Mouse (Mus musculus) testis, postnatal 14 days (tissue): Measurements from ENCODE around the gene Unc93b1.

ENCODE experiments used
- DNase-seq: peaks from one replicate; pipeline ENCODE4 v3.0.0; 2021; ENCODE audit warnings: low spot score

Unc93b1 gene

DNA sequence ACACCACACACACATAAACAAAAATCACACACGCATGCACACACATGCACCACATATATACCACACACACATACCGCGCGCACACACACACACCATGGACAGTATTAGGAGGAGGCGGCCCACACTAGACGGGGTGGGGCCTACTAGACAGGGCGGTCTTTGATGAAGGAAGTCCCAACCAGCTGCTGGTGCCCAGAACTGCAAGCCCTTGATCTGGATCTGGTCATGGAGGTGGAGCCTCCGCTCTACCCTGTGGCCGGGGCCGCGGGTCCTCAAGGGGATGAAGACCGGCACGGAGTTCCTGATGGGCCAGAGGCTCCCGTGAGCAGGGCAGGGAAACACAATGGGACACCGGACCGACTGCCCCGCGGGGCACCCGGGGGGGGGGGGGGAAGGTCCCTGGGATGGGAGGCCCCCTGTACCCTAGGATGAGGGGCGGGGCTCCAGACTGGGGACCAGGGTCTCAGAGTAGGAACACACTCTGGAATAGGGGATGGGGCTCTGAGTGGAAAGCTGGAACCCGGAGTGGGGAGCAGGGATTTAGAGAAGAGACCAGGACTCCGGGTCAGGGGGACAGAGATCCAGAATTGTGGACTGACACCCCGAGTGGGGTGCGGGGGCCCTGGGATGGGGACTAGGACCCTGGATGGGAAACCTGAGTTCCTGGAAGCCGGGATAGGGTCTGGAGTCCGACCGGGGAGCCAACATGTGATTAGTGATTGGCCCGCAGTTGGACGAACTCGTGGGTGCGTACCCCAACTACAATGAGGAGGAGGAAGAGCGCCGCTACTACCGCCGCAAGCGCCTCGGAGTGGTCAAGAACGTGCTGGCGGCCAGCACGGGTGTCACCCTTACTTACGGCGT, at the start of gene Unc93b1:
Unc93b1 (plus strand) TSS at position 155 of the 864 bp plus-strand sequence.
- no peak for DNase-seq

DNA sequence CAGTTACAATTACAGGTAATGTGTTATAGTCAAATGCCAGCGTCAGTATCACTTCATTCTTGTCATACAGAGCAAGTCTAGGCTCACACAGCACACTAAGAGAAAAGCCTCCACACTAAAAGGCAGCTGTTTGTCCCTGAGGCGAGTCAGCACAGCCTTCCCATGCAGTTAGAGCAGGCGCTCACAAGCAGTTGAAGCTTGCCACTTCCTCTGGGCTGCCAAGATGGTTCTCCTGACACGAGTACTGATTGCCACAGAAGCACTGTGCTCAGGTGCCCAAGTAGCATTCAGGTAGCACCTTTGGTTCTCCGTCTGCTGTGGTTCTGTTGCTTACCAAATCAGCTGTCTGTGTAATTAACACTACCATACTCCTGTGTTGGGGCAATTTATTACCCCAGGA, 45.9 kb upstream of the Unc93b1 start:
- DNase-seq: no peak

DNA sequence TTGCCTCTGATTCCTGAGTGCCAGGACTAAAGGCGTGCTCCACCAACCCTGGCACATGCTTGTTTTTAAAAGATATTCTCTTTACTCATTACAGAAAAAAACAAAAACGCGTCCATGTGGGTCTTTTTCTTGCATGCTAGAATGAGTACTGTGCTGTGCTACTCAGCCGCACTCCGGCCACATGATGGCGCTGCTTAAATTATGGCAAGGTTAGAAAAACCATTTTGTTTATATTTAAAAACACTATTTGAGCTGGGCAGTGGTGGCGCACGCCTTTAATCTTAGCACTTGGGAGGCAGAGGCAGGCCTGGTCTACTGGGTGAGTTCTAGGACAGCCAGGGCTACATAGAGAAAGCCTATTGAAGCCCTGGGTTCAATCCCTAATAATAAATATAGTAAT, 44.8 kb upstream of the Unc93b1 start:
- DNase-seq: no peak

DNA sequence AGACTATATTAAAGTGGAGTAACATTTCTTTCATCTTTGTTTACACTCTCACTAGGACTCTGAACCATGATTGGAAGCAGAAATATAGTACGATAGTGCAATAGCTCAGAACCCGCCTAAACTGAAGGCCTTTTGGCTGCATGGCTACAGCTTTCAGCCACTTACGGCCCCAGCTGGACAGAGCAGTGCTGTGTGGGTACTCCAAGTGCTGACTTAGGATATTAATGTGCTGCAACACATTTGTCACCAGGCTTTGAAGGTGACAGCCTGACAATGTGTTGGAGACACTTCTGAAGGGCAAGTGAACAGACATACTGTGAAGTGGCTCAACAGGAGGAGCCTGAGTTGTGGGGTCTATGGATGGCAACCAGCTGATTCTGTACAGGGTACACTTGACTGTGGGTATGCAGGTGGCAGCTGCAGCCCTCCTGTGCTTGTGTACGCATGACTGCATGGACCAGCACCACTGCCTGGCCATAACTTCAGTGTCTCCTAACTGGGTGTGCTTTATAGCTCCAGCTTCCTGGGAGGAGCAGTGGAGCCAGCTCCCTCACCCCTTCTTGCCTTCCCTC, 41.4 kb upstream of the Unc93b1 start:
- no peak for DNase-seq

DNA sequence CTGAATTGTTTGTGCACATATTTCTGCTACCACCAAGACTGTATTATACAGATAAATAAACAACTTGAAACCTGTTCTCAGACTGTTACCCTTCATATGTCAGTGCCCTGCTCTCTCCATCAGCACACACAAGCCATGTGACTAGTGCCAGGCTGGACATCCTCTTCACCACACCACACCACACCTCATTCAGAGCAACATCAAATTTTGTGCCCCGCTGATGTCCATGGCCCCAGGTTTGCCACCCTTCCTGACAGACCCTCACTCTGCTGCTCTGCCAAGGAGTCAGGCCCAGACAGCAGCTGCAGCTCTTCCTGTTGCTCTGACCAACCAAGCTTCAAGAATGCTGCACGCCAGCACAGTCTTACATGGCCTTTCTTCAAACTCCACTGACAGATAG, 40.7 kb upstream of the Unc93b1 start:
- no peak for DNase-seq

DNA sequence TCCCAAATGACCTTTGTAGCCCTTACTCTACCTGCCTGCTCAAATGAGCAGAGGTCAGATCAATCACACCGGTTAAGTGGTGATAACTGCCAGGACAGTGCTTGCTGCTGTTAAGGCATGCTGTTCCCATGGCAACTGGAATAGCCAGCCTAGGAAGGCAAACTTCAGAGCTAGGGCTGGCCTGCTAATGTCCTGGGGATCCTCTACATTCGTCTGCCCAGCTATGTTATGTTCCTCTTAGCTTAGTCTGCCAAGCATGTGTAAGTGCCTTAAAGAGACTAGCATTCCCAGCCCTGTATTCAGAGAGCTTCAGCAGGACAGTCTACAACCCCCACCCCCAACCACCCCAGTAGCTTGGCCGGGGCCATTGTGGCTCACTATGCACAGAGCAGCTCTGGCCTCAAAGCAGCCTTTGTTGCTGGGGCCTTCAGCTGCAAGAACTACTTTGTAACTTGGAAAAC, 39.8 kb upstream of the Unc93b1 start:
- no peak for DNase-seq

DNA sequence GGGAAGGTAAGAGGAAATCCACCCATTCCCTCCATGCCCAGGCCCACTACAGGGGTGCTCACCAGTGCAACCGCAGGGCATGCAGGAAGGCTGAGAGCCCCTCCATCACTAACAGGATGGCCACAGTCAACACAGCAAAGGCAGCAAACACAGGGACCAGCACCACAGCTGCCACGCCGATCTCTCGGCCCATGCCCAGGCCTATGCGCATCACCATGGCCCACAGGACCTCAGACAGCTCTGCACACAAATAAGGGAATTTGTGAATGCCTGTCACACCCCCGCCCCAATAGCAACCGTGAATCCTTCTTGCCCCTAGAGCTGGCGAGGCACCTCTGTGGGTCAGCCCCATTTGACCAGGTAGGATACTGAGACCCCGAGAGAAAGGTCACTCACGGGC, 38.8 kb upstream of the Unc93b1 start:
- no peak for DNase-seq

DNA sequence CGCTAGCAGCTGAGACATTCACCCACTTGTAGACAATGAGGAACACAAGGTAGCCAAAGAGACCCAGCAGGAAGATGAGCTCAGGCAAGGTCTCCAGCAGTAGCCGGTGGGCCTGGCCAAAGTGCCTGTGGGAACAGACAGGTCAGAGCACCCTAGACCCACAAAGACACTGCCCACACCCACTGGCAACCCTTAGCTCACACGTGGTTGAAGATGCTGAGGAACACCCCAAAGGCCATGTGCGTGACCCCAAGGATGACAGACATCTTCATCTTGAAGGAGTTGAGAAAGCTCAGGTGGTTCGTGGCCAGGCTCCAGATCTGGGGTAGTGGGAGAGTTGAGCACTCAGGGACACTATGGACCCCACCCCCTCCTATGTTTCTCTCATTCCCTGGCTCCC, 37.4 kb upstream of the Unc93b1 start:
- DNase-seq: no peak

DNA sequence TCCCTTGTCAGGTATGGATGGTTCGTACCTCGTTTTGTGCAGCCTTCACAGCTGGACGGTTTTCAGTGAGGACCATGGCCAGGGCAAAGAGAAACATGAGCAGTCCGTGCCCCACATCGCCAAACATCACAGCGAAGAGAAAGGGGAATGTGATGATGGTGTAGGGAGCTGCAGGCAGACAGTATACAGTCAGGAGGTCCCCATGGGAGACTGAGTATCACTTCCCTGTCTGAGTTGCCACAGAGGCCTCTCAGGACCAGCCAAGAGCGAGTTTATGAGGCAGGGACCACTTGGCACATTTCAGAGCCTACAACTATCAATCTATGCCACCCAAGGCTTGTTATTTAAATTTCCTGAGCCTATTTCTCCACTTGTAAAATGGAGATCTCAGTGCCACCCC, 36.0 kb upstream of the Unc93b1 start:
- DNase-seq: no peak

DNA sequence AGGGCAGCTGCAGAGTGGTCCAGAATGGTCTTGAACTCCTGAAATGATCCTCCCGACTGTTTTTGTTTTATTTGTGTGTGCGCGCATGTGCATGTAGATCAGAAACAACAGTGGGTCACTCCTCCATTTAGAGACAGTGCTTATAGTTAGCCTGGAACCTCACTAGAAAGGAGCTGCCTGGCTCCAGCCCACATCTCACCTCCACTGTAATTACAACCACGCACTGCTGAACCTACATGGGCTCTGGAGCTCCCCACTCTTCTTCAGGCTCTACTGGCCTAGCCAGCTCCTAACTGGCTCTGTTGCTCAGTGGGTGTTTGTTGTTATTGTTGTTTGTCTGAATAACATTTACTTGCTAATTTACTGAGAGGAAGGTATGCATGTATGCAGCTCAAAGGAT, 35.4 kb upstream of the Unc93b1 start:
- no peak for DNase-seq

DNA sequence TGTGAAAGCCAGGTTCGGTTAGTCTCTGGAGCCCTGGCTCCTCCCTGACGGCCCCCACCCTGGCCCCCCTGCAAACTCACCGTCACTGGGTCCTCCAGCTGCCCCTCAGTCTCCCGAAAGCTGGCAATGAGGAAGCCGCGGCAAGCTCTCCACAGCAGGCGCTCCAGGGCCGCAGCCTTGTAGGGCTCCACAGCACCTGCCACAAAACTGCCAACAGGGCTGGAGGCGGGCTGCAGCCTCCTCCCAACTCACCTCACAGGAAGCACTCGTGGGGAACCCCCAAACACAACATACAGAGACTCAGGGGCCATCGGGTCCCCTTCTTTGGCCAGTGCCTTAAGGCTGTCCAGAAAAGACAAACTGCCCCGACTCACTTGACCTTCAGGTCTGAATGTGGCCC, 32.0 kb upstream of the Unc93b1 start:
- DNase-seq: no peak

DNA sequence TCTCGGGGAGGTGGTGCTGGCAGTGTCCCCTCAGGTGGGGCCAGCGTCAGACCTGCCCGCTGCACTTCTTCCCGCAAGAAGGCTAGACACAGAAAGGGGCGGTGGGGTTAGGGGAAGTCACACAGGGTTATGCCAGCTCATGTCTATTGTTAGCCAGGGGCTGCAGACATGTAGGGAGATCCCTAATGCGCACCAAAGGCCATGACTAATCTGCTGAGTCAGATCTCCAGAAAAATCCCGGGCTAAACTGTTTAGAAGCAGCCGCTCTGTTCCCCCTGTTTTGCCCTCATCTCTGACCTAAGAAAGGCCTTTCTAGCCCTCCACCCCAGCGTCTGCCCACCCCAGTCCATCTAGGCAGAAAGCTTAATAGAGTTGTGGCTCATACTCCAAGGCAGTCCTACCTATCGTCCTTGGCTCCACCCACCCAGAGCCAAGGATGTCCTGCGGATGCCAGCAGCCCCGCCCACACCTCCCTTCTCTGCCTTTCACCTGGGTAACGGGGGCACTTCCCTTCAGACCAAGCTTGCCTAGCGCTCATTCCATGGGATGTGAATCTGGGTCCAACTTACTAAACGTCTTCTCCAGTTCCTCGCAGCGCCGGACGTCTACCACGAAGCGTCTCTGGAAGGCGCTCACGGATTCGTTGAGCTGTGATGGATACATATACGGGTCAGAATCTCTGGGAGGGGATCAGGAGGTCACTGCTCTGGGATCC, 31.2 kb upstream of the Unc93b1 start:
- DNase-seq: no peak

DNA sequence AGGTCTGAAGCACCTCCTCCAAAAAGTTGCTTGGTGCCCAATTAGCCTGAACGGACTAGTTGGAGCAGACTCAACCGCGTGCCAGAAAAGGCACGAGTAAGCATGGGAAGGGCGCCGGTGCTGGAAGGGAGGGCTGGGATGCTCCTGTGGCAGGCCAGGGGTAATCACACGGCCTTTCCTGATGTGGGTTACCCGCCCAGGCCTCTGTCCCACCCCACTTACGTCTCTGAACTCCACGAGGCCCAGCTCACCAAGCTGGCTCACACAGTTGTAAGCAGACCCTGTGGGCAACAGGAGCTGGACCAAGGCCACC, 30.7 kb upstream of the Unc93b1 start:
- DNase-seq: no peak

DNA sequence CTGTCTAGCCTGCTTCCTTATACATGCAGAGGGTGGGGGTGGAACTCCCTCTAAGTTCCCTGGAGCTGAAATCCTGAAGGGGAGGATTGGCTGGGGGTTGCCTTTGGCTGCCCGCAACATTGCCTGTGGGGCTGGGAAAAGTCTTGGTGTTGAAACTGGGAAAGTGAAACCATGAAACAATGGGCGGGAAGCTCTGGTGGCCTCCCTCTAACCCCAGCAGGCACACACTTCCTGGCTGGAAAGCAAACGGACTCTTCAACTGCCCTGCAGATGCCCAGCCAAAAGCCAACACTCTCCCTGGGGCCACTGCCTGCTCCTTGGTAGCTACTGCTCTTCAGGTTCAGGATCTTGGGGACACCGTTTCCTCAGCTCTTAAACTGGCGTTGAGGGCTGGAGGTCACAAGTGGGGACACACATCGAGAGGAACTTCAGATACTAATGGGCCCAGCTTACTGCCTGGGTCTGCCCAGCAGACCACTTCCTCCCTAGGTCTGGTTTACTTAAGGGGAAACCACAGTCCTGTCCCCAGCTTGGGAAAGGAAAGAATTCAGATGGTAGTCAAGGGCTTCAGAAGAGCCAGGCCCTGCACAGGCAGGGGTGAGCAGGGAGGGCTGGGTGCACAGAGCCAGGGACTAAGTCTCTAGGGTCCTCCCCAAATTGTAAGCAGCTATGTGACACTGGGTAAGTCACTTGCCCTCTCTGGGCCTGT, 29.6 kb upstream of the Unc93b1 start:
- DNase-seq: no peak

DNA sequence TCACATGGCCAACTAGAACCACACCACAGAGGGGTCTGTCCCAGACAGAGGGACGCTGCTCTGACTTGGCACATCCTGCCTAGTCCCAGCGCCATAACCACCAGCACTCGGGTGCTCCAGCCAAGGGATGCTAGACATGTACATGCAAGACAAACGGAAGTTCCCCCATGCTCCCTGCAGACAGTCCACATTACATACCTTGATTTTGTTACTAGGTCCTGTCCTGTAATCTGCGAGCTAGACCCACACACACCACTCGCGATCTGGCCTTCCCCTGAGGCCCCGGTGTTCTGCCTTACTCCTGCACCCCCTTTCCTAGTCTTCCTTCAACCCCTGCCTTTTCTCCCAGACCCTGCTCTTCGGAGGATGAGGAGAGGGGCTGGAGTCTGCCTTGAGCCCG, 28.7 kb upstream of the Unc93b1 start:
- DNase-seq: no peak

DNA sequence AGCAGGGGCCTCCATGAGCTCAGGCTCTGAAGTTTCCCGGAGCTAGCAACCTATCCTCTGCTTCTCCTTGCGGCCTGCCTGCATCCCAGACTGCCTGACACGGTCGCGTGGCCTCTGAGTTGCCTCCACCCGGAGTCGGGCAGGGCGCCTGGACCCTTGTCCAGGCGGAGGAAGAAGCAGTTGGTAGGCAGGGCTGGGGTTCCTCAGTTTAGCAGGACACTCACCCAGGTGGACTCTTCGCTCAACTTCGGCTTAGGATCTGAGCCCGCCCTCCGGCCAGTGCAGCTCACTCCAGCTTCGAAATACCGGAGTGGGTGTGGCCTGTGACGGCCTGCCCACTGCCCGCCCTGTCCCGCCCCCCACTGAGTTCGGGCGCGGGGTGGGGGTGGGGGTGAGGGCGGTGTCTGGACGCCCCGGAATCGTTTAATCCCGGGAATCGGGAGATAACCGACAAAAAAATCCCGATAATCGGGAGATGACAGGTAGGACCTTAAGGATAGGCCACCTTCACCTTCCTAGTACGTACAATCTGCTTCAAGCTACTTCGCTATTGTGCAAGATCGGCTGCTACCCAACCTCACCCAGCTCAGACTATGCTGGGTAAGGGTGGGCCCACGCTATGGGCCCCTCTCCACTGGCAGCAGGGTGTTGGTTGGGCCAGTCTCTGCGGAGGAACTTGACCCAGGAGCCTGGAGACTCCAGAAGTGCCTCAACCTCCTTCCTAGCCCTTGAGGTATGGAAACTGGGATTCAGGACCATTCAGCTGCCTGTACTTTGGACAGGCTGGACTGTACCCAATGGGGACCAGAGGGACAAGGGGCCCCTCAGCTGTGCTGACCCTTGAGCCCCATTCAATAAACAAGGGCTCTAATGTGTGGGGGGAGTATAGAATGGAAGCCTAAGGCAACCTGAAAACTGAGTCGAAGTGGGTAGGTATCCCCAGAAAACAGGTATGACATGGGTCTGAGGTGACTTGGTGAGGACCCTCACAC, 27.9 kb upstream of the Unc93b1 start, which contains the start of gene Tcirg1:
Tcirg1 (minus strand) TSS at position 339 of the 992 bp plus-strand sequence.
- DNase-seq: peak; percentile 73

DNA sequence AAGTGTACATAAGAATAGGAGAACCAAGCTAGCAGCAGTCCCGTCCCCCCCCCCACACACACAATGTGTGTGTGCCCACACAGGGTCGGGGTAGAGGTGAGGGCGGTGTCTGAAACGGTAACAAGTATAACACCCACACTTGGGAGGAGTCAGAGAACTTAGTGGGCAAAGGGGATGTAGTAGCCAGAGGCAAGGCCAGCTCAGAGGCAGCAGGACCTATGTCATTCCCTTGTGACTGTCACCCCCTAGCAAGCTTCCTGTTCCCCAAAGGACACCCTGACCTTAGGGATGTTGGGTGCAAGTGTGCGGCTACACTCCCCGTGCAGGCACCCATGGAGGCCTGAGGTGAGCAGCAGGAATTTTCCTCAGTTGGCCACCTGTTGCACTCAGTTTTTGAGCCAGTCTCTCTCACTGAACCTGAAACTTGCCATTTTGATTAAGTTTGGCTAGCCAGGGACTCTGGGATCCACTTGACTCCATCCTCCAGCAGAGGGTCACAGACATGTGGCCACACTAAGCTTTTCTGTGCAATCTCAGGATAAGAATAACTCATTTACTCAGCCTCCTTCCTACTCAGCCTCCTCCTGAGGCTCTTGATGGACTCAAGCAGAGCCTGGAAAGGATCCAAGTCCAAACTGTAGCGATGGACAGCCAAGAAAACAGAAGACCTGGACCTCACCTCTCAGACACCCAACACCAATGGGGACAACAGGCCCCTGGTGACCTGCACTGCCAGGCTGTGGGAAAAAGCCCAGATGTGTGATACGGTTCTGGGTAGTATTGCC, 26.9 kb upstream of the Unc93b1 start:
- DNase-seq: no peak

DNA sequence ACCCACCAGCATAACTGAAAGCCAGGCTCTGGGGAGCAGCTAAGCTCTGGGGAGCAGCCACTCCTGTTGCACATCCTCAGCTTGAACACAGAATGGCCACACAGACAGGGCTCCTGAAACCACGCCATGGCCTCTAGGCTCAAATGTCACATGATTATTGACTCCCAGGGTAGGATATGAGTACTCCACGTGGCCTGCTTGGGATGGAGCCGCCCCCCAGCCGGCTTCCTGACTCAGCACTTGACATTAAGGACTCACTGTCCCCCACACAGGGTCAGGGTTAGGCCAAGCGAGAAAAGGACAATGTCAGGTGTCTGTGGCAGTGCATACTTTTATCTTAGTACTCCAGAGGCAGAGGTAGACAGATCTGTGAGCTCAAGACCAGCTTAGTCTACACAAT, 24.8 kb upstream of the Unc93b1 start:
- no peak for DNase-seq

DNA sequence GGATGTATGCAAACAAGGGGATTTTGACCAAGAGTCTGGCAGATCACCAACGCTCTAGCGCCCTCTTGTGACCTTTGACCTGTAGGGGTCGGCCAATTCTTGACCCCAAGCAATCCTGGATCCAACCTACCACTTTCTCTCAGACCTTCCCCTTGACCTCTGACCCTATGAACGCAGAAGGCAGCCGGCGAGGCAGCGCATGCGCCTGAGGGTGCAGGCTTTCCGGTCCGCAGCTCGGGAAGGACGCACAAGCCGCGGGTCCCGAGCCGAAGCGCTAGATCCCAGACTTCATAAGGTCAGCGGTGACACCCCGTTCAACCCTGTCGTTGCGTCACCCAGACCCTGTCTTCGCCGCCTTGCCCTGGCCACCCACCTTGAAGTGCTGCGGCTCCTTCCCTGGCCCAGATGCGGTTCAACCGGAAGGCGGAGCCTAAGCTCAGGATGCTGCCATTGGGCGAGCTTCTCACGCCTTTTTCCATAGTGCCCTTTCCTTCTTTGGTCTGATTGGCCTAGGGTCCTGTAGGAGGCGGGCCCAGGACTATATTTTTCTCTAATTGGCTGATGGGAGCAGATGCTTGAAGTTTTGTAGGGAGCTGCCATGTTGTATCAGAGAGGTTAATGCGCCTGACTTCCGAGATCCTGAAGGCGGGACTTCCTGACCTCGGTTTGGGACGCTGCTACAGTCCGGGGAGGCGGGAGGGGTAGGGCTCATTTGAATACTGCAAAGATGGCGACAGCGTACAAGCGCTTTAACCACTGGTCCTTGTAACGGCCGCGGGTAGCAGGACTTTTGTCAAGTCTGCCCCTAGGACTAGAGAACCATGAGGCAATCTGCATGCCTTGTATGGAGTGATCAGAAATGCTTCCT, 22.4 kb upstream of the Unc93b1 start, which contains the start of gene Ndufs8:
Ndufs8 (minus strand) TSS at position 438 of the 868 bp plus-strand sequence.
- DNase-seq: peak; percentile 95
